Mouse (Mus musculus) cerebellum, adult 2 months (tissue): ENCODE data around the gene Wdr12. TPM values are rescaled to one million over a fixed set of nuclear protein-coding genes. Genes with fewer than 3 reads are reported as not detected.
"Not testable (repeated sequence)": the region's sequence is repeated elsewhere in the genome, so short reads cannot be mapped to it uniquely, and the experiment has no call there.

ENCODE experiments used
- DNase-seq, 2 experiments: peaks; one replicate each; pipeline ENCODE4 v3.0.0; 2021
- H3K27ac ChIP-seq: fragments of 200-500 bp; 2 replicates; pipeline ENCODE4 v1.5.1; 2012; ENCODE audit warnings: low read length, control low read depth, inconsistent platforms; ENCODE audit not compliant: insufficient read depth
- H3K27me3 ChIP-seq: fragments of 200-500 bp; 2 replicates; pipeline ENCODE4 v1.6.1; 2012; ENCODE audit warnings: inconsistent platforms, mild to moderate bottlenecking, low read length, moderate library complexity; ENCODE audit not compliant: control insufficient read depth, insufficient read depth
- H3K4me1 ChIP-seq: fragments of 200-500 bp; 2 replicates; pipeline ENCODE4 v1.6.1; 2011; ENCODE audit warnings: low read length; ENCODE audit not compliant: control insufficient read depth, insufficient read depth
- H3K4me3 ChIP-seq: fragments of 200-500 bp; replicated peaks from 2 replicates; pipeline ENCODE3; 2011; ENCODE audit warnings: mild to moderate bottlenecking, low read depth, low read length, control low read depth; ENCODE audit not compliant: insufficient read depth
- CTCF ChIP-seq: fragments of 200-500 bp; IDR thresholded peaks from 2 replicates; pipeline ENCODE4 v1.5.1; 2011; ENCODE audit warnings: low read depth, mild to moderate bottlenecking, control low read depth, low read length, moderate library complexity, borderline replicate concordance; ENCODE audit not compliant: insufficient read depth
- POLR2A ChIP-seq: fragments of 200-500 bp; IDR thresholded peaks from 2 replicates; pipeline ENCODE4 v1.6.1; 2011; ENCODE audit warnings: low read length, control low read depth, borderline replicate concordance; ENCODE audit not compliant: insufficient read depth
- WGBS: fragments of 180-500 bp; shearing (Covaris S2); methylation state at CpG from one replicate; pipeline ENCODE4 v1.1.7; 2018; 5-methylcytosine and 5-hydroxymethylcytosine counted together
- polyA plus RNA-seq: library from polyadenylated mRNA; depleted of rRNA; stranded (reverse); fragments of >200 nt; gene quantifications from 2 replicates; pipeline ENCODE4 v1.2.3, GENCODE M21; 2012

Wdr12 gene
- polyA plus RNA-seq, 1 experiment = 20.6 TPM

DNA sequence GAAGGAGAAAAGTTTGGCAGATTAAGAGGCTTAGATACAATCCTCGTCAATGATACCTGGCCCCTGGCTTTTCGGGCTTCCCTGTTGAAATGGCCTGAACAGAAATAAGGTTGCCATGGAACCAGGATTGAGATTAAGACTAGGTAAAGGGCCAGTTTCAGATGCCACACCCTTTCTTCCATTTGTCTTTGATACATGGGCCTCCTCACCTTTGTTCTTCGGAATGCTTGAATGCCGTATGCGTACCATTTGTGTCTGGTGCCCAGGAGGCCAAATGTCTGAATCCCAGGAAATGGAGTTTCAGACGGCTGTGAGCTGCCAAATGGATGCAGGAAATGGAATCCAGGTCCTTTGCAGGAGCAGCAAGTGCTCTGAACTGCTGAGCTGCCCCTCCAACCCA lies 22.0 kb downstream of the Wdr12 start:
- H3K4me1 ChIP-seq = no peaks in the 10 kb centered on the region

DNA sequence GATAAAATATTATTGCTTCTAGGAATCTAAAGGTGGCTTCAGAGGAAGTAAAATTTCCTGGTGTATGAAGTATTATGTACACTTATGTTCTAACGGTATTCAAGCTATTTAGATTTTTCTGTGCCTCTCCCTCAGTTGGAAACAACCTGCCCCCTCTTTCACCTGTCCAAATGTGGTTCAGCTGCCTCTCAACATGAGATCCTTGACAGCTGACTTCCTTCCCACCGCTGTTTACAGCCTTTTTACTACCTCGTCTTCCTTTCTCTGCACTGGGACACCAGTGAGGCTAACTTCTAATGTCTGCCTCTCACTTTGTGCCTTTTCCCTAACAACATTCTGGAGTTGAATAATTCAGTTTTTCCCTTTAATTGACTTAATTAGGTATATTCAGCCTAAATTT lies 22.9 kb downstream of the Wdr12 start:
- H3K4me1 ChIP-seq = no peaks in the 10 kb centered on the region
- no peaks in the 10 kb centered on the region for H3K27me3 ChIP-seq
- H3K4me3 ChIP-seq = no peak overlapping the region
- 87% methylated on average over 3 of the region's 3 CpGs for WGBS
- H3K27ac ChIP-seq = no peak overlapping the region
- no peak for TF ChIP-seq CTCF
- TF ChIP-seq POLR2A = no peak
- no peak for DNase-seq

More for the DNA sequence above, 22.0 kb downstream of the Wdr12 start:
- Histone ChIP-seq H3K4me3 (no peak overlapping the region), H3K27me3 (no peaks in the 10 kb centered on the region), H3K27ac (no peak overlapping the region)
- TF ChIP-seq CTCF = no peak
- TF ChIP-seq POLR2A = no peak
- WGBS = 93% methylated on average over 6 of the region's 6 CpGs
- DNase-seq = no peak

GRCm38 (mm10) chr1:60074935-60075334 lies 23.5 kb downstream of the Wdr12 start:
- no peak for TF ChIP-seq CTCF
- TF ChIP-seq POLR2A = no peak
- DNase-seq = no peak
- Histone ChIP-seq H3K27ac (no peak overlapping the region), H3K27me3 (no peaks in the 10 kb centered on the region), H3K4me3 (no peak overlapping the region), H3K4me1 (no peaks in the 10 kb centered on the region)
- WGBS = 69% methylated on average over 2 of the region's 2 CpGs

GRCm38 (mm10) chr1:60070725-60071124 lies 27.7 kb downstream of the Wdr12 start:
- DNase-seq, H3K27me3 ChIP-seq, H3K27ac ChIP-seq, H3K4me1 ChIP-seq, H3K4me3 ChIP-seq: not testable (repeated sequence)

GRCm38 (mm10) chr1:60056310-60056709 lies 42.1 kb downstream of the Wdr12 start:
- H3K4me3 ChIP-seq = no peak overlapping the region
- no peaks in the 10 kb centered on the region for H3K27me3 ChIP-seq
- WGBS = 76% methylated on average over 3 of the region's 3 CpGs
- no peak for DNase-seq
- TF ChIP-seq CTCF (no peak), POLR2A (no peak)
- H3K27ac ChIP-seq = no peak overlapping the region
- no peaks in the 10 kb centered on the region for H3K4me1 ChIP-seq

- Histone ChIP-seq H3K27me3 (no peaks in the 10 kb centered on the region), H3K4me1 (no peaks in the 10 kb centered on the region), H3K27ac (no peak overlapping the region), H3K4me3 (no peak overlapping the region)
- WGBS = 38% methylated on average over 3 of the region's 3 CpGs
- no peak for TF ChIP-seq POLR2A
- TF ChIP-seq CTCF = no peak
- no peak for DNase-seq
These were observed 43.8 kb downstream of the Wdr12 start for GRCm38 (mm10) chr1:60054659-60055058.

DNA sequence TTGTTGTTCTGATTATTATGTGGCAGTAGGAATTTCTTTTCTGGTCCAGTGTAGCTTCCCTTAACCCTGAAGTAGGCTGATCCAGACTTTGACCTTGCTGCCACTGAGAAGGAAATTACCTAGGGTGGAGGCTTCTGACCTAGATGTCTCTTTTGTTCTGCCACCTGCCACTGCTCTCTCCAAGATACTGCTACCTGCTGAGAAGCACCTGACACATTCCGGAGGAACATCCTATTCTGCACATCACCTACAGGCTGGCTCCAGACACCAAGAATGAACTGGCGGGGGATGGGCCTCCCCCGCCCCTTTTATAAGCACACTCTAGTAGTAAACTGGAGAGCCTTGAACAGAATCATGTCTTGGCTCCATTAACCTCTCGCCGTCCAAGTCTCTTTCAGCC lies 51.0 kb downstream of the Wdr12 start:
- H3K4me1 ChIP-seq, DNase-seq, H3K27ac ChIP-seq, H3K27me3 ChIP-seq, H3K4me3 ChIP-seq: not testable (repeated sequence)
- WGBS = 84% methylated on average over 5 of the region's 5 CpGs

GRCm38 (mm10) chr1:60044595-60044994 lies 53.9 kb downstream of the Wdr12 start:
- DNase-seq = no peak
- no peak for TF ChIP-seq CTCF
- TF ChIP-seq POLR2A = no peak
- Histone ChIP-seq H3K4me3 (no peak overlapping the region), H3K27ac (no peak overlapping the region), H3K27me3 (no peaks in the 10 kb centered on the region), H3K4me1 (no peaks in the 10 kb centered on the region)
- WGBS = 96% methylated on average over 1 of the region's 1 CpGs
